In genomic region chr4:101689241-101689640, GRCm38 (mm10) we compare ENCODE assay signal across 14 mouse cellular contexts. TPM values are rescaled to one million over a fixed set of nuclear protein-coding genes. Genes with fewer than 3 reads are reported as not detected.
"Had no signal": no experiment of that assay in that cellular context is flagged by ENCODE, and none has a peak within 500 bp of the region (broad histone marks: within the 10 kb centered on the region; RNA-seq: fewer than 3 reads in every experiment).

No protein-coding gene starts in this region.

- H3K27me3 ChIP-seq: limb, embryonic 13.5 days; liver, embryonic 12.5 days; megakaryocyte, embryonic 14.5 days; midbrain, embryonic 15.5 days; neural tube, embryonic 13.5 days; stomach, embryonic 15.5 days had no signal

- H3K36me3 ChIP-seq: limb, embryonic 13.5 days; liver, embryonic 12.5 days; midbrain, embryonic 15.5 days; neural tube, embryonic 13.5 days; stomach, embryonic 15.5 days had no signal

- H3K9me3 ChIP-seq: limb, embryonic 13.5 days; liver, embryonic 12.5 days; midbrain, embryonic 15.5 days; neural tube, embryonic 13.5 days; stomach, embryonic 15.5 days had no signal

- H3K9ac ChIP-seq: limb, embryonic 13.5 days; liver, embryonic 12.5 days; lung, embryonic 14.5 days; midbrain, embryonic 15.5 days; neural tube, embryonic 13.5 days; stomach, embryonic 15.5 days had no signal

- H3K27ac ChIP-seq: limb, embryonic 13.5 days; liver, embryonic 12.5 days; macrophage; midbrain, embryonic 15.5 days; neural tube, embryonic 13.5 days; stomach, embryonic 15.5 days had no signal

- H3K4me3 ChIP-seq: limb, embryonic 13.5 days; liver, embryonic 12.5 days; megakaryocyte, embryonic 14.5 days; midbrain, embryonic 15.5 days; neural tube, embryonic 13.5 days; stomach, embryonic 15.5 days had no signal

- DNase-seq: kidney, postnatal 25 days; lung, embryonic 14.5 days; lung, postnatal 10 days; retina, postnatal 1 day; right cerebral cortex, postnatal 4 days; thymus, postnatal 4 days had no signal

- H3K4me1 ChIP-seq: limb, embryonic 13.5 days; liver, embryonic 12.5 days; midbrain, embryonic 15.5 days; neural tube, embryonic 13.5 days; stomach, embryonic 15.5 days had no signal

- H3K4me2 ChIP-seq: limb, embryonic 13.5 days; liver, embryonic 12.5 days; lung, embryonic 14.5 days; midbrain, embryonic 11.5 days; midbrain, embryonic 15.5 days; neural tube, embryonic 13.5 days; stomach, embryonic 15.5 days had no signal

- ATAC-seq: liver, embryonic 12.5 days; midbrain, embryonic 15.5 days had no signal

RNA-seq across cellular contexts. Expression of gene Lepr, which starts 28.0 kb away (rescaled TPM):
- polyA plus RNA-seq: macrophage had no signal
